Mouse (Mus musculus): Measurements from ENCODE around the gene Aimp2. TPM values are rescaled to one million over a fixed set of nuclear protein-coding genes. Genes with fewer than 3 reads are reported as not detected.

Aimp2 gene
- total RNA-seq (2022) = 10 to 100 TPM; 28.6 to 31.3 (median 29.1) TPM

GRCm38 (mm10) chr5:143909417-143910400 lies at the start of gene Aimp2, which contains the start of gene Pms2:
TSS of gene Aimp2 (minus strand) at chr5:143909847.
TSS of gene Pms2 (plus strand) at chr5:143909964.
- DNase-seq (ENCODE audit: low spot score in 2 of 2) = peak; percentile 98

GRCm38 (mm10) chr5:143957101-143957500 lies 47.5 kb upstream of the Aimp2 start:
- no peak for DNase-seq (ENCODE audit: low spot score in 2 of 2)

GRCm38 (mm10) chr5:143950016-143950415 lies 40.4 kb upstream of the Aimp2 start:
- no peak for DNase-seq (ENCODE audit: low spot score in 2 of 2)

GRCm38 (mm10) chr5:143948361-143948760 lies 38.7 kb upstream of the Aimp2 start:
- DNase-seq (ENCODE audit: low spot score in 2 of 2) = no peak

- DNase-seq (ENCODE audit: low spot score in 2 of 2) = peak; percentile 84 to 89
These were observed 33.8 kb upstream of the Aimp2 start for GRCm38 (mm10) chr5:143943231-143944125.

GRCm38 (mm10) chr5:143941588-143941987 lies 31.9 kb upstream of the Aimp2 start:
- no peak for DNase-seq (ENCODE audit: low spot score in 2 of 2)

GRCm38 (mm10) chr5:143936156-143936555 lies 26.5 kb upstream of the Aimp2 start:
- no peak for DNase-seq (ENCODE audit: low spot score in 2 of 2)

GRCm38 (mm10) chr5:143933875-143934274 lies 24.2 kb upstream of the Aimp2 start:
- no peak for DNase-seq (ENCODE audit: low spot score in 2 of 2)

- no peak for DNase-seq (ENCODE audit: low spot score in 2 of 2)
These were observed 23.8 kb upstream of the Aimp2 start for GRCm38 (mm10) chr5:143933414-143933813.

GRCm38 (mm10) chr5:143932831-143933230 lies 23.2 kb upstream of the Aimp2 start, which contains the start of gene Rsph10b:
TSS of gene Rsph10b (plus strand) at chr5:143933035.
- no peak for DNase-seq (ENCODE audit: low spot score in 2 of 2)

GRCm38 (mm10) chr5:143931863-143932580 lies 22.4 kb upstream of the Aimp2 start:
- no peak for DNase-seq (ENCODE audit: low spot score in 2 of 2)

GRCm38 (mm10) chr5:143930656-143931055 lies 21.0 kb upstream of the Aimp2 start:
- DNase-seq (ENCODE audit: low spot score in 2 of 2) = no peak

- DNase-seq (ENCODE audit: low spot score in 2 of 2) = no peak
These were observed 19.6 kb upstream of the Aimp2 start for GRCm38 (mm10) chr5:143929291-143929690.

- no peak for DNase-seq (ENCODE audit: low spot score in 2 of 2)
These were observed 18.2 kb upstream of the Aimp2 start, which contains the start of gene Gm42421 for GRCm38 (mm10) chr5:143927875-143928274. TSS of gene Gm42421 (plus strand) at chr5:143928175.

- no peak for DNase-seq (ENCODE audit: low spot score in 2 of 2)
These were observed 15.3 kb upstream of the Aimp2 start for GRCm38 (mm10) chr5:143924781-143925452.

- DNase-seq (ENCODE audit: low spot score in 2 of 2) = no peak
These were observed 8.5 kb upstream of the Aimp2 start for GRCm38 (mm10) chr5:143918120-143918519.

GRCm38 (mm10) chr5:143917418-143917817 lies 7.8 kb upstream of the Aimp2 start:
- no peak for DNase-seq (ENCODE audit: low spot score in 2 of 2)

- DNase-seq (ENCODE audit: low spot score in 2 of 2) = no peak
These were observed 6.6 kb upstream of the Aimp2 start for GRCm38 (mm10) chr5:143916221-143916620.

GRCm38 (mm10) chr5:143908926-143909325 lies 721 bp downstream of the Aimp2 start:
- no peak for DNase-seq (ENCODE audit: low spot score in 2 of 2)

GRCm38 (mm10) chr5:143906429-143906828 lies 3.2 kb downstream of the Aimp2 start:
- DNase-seq (ENCODE audit: low spot score in 2 of 2) = no peak
